Mouse (Mus musculus): ENCODE results near the gene Bsph2. TPM values are rescaled to one million over a fixed set of nuclear protein-coding genes. Genes with fewer than 3 reads are reported as not detected.

Gene Bsph2
- polyA plus RNA-seq (2012; fragmentation: generic; extraction: Trizol), result not detected

DNA sequence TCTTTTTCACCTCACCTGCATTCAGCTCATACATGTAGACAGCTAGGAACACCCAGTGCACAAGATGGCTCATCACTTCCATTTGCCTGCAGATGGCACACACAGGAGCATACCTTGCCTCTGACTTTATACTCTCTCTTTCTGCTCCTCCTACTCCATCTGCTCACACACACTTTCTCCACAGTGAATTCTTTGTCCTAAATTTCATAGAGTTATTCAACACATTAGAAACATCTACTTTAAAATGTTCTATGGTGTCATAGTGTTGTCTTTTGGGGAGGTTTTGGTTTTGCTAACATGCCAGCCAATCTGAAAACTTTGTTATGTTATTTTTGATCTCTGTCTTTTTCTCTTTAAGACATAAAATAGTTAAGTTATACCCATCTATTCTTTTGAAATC is at the start of gene Bsph2:
Gene Bsph2 (minus strand): TSS at position 101 of the 400 bp plus-strand sequence.

Other genes with a start within 250 kb of the Bsph2 start
- under 1 TPM; 0.01 to 0.09 TPM for gene Pla2g4c, start 246.4 kb downstream of the Bsph2 start, polyA plus RNA-seq (2012; fragmentation: generic; extraction: Trizol)
- not detected for gene Cabp5, start 172.9 kb downstream of the Bsph2 start, polyA plus RNA-seq (2012; fragmentation: generic; extraction: Trizol)
- not detected for gene Bsph1, start 120.2 kb downstream of the Bsph2 start, polyA plus RNA-seq (2012; fragmentation: generic; extraction: Trizol)
- gene Sult2a5, start 52.9 kb upstream of the Bsph2 start, polyA plus RNA-seq (2012; fragmentation: generic; extraction: Trizol), result not detected
- gene Sult2a2, start 162.4 kb upstream of the Bsph2 start, polyA plus RNA-seq (2012; fragmentation: generic; extraction: Trizol), result not detected

Data from C3H10T1/2 (cell line).